Mouse (Mus musculus) Patski (cell line): ENCODE measurements at regions not wholly inside any gene's neighbourhood (a gene's known extent, or its start where the extent isn't known, plus 50 kb on each side); places are given as distances from the start of the nearest gene placed in this dataset.

Source experiments
- ATAC-seq: fragments of 100-300 bp; one replicate; pipeline ENCODE4 v1.8.0; 2021
- CTCF ChIA-PET: fragments of 350-600 bp; sonication (Branson Sonifier 250); formaldehyde crosslinking; loops from one replicate; lab custom pipeline; 2022; ENCODE audit warnings: inconsistent platforms; lab: Charles Lee
- POLR2A ChIA-PET: fragments of 350-600 bp; sonication (Branson Sonifier 250); formaldehyde crosslinking; loops from one replicate; lab custom pipeline; 2022; ENCODE audit warnings: antibody characterized with exemption, inconsistent platforms; lab: Charles Lee
- DNase-seq: peaks from one replicate; pipeline ENCODE4 v3.0.0-alpha.2; 2011; ENCODE audit warnings: low read depth, low spot score
- H3K27me3 ChIP-seq: fragments of 371-371 bp; one replicate; pipeline ENCODE4 v1.5.1; 2021
- CTCF ChIP-seq: fragments of 100-300 bp; IDR thresholded peaks from one replicate; pipeline ENCODE4 v1.5.1; 2021
- in situ Hi-C: fragments of 300-500 bp; cut with MboI; formaldehyde crosslinking; loops from 3 replicates; pipeline ENCODE4 v1.11.1; 2018; ENCODE audit warnings: low pct_unique_long_range_greater_than_20kb, mixed read lengths

GRCm38 (mm10) chr9:34280311-34281208, 205.1 kb upstream of the Kirrel3 start:
- ATAC-seq: no peak
- no peak for TF ChIP-seq CTCF
- POLR2A ChIA-PET: interaction anchor here (0.6 kb wide), 1 partner anchor 164 kb away, joined by 5 read pairs; no protein-coding TSS in a partner anchor
- H3K27me3 ChIP-seq: no peaks in the 10 kb centered on the region
- no peak for DNase-seq
- in situ Hi-C loops: no loop called here
- CTCF ChIA-PET: no interaction called here

- ChIA-PET POLR2A (no interaction called here), CTCF (no interaction called here)
- in situ Hi-C loops: no loop called here
- peak; percentile 27 for DNase-seq
- ATAC-seq: no peak
- no peaks in the 10 kb centered on the region for H3K27me3 ChIP-seq
- no peak for TF ChIP-seq CTCF
Observed at GRCm38 (mm10) chr9:34323571-34323970, 162.1 kb upstream of the Kirrel3 start.

- ChIA-PET CTCF (no interaction called here), POLR2A (interaction anchor here (0.6 kb wide), 1 partner anchor 740 kb away, joined by 4 read pairs; no protein-coding TSS in a partner anchor)
- no peak for ATAC-seq
- in situ Hi-C loops: no loop called here
- no peak for DNase-seq
- peak; percentile 43 for TF ChIP-seq CTCF
- no peaks in the 10 kb centered on the region for H3K27me3 ChIP-seq
Observed at GRCm38 (mm10) chr9:34328723-34329122, 157.0 kb upstream of the Kirrel3 start.

- ATAC-seq (no peak), DNase-seq (no peak)
- ChIA-PET POLR2A (interaction anchor here (0.6 kb wide), 1 partner anchor 11 kb away, joined by 3 read pairs; no protein-coding TSS in a partner anchor), CTCF (interaction anchor here (1.7 kb wide), 1 partner anchor 13 kb away, joined by 6 read pairs; no protein-coding TSS in a partner anchor)
- H3K27me3 ChIP-seq: no peaks in the 10 kb centered on the region
- no peak for TF ChIP-seq CTCF
- in situ Hi-C loops: no loop called here
Observed at GRCm38 (mm10) chr9:34334112-34334511, 151.6 kb upstream of the Kirrel3 start.

GRCm38 (mm10) chr9:34334555-34335468, 150.9 kb upstream of the Kirrel3 start:
- no peaks in the 10 kb centered on the region for H3K27me3 ChIP-seq
- in situ Hi-C loops: no loop called here
- DNase-seq: no peak
- ATAC-seq: no peak
- CTCF ChIA-PET: interaction anchor here (0.7 to 1.7 kb wide), 3 partner anchors 9 to 12 kb away, joined by 3 to 6 read pairs (median 3); no protein-coding TSS in a partner anchor
- POLR2A ChIA-PET: no interaction called here
- no peak for TF ChIP-seq CTCF

GRCm38 (mm10) chr9:34348442-34348841, 137.3 kb upstream of the Kirrel3 start:
- ATAC-seq: no peak
- CTCF ChIA-PET: no interaction called here

GRCm38 (mm10) chr9:34349997-34350396, 135.7 kb upstream of the Kirrel3 start:
- ATAC-seq (peak; percentile 76), DNase-seq (peak; percentile 47)
- no peaks in the 10 kb centered on the region for H3K27me3 ChIP-seq
- no peak for TF ChIP-seq CTCF
- ChIA-PET POLR2A (no interaction called here), CTCF (no interaction called here)
- in situ Hi-C loops: no loop called here

More at GRCm38 (mm10) chr9:34348442-34348841, 137.3 kb upstream of the Kirrel3 start:
- POLR2A ChIA-PET: no interaction called here
- in situ Hi-C loops: no loop called here
- no peaks in the 10 kb centered on the region for H3K27me3 ChIP-seq
- DNase-seq: no peak
- TF ChIP-seq CTCF: no peak

- DNase-seq (no peak), ATAC-seq (no peak)
- POLR2A ChIA-PET: no interaction called here
- no peak for TF ChIP-seq CTCF
- CTCF ChIA-PET: no interaction called here
- in situ Hi-C loops: no loop called here
- no peaks in the 10 kb centered on the region for H3K27me3 ChIP-seq
Observed at GRCm38 (mm10) chr9:34353744-34354143, 131.9 kb upstream of the Kirrel3 start.

GRCm38 (mm10) chr9:34354723-34355316, 130.9 kb upstream of the Kirrel3 start:
- CTCF ChIA-PET: no interaction called here
- H3K27me3 ChIP-seq: no peaks in the 10 kb centered on the region
- ATAC-seq (no peak), DNase-seq (no peak)
- TF ChIP-seq CTCF: no peak
- in situ Hi-C loops: no loop called here
- POLR2A ChIA-PET: no interaction called here
